Mouse (Mus musculus) liver, postnatal 0 days (tissue): Measurements from ENCODE around the gene Col9a2. TPM values are rescaled to one million over a fixed set of nuclear protein-coding genes. Genes with fewer than 3 reads are reported as not detected.

Experiments
- ATAC-seq: fragments of 200-750 bp; cut with Nextera tagmentation; 2 replicates; pipeline ENCODE4 v1.8.0; 2017; ENCODE audit warnings: mild to moderate bottlenecking, moderate library complexity
- DNase-seq: peaks from one replicate; pipeline ENCODE4 v3.0.0-alpha.2; 2016
- H3K27ac ChIP-seq: fragments of 300-500 bp; sonication (generic); 2 replicates; pipeline ENCODE4 v1.5.1; 2014; ENCODE audit warnings: antibody characterized with exemption, moderate library complexity, mild to moderate bottlenecking, low read depth
- H3K27me3 ChIP-seq: fragments of 300-500 bp; sonication (generic); 2 replicates; pipeline ENCODE4 v1.6.1; 2014; ENCODE audit warnings: low read length, control low read depth, mixed read lengths; ENCODE audit not compliant: insufficient read depth
- H3K36me3 ChIP-seq: fragments of 300-500 bp; sonication (generic); replicated peaks from 2 replicates; pipeline ENCODE4 v1.6.1; 2014; ENCODE audit warnings: mild to moderate bottlenecking, control low read depth, low read length, moderate library complexity, mixed read lengths; ENCODE audit not compliant: insufficient read depth
- H3K4me1 ChIP-seq: fragments of 300-500 bp; sonication (generic); 2 replicates; pipeline ENCODE4 v1.6.1; 2014; ENCODE audit warnings: antibody characterized with exemption, mild to moderate bottlenecking, control low read depth; ENCODE audit not compliant: insufficient read depth
- H3K4me2 ChIP-seq: fragments of 300-500 bp; sonication (generic); 2 replicates; pipeline ENCODE4 v1.6.1; 2014; ENCODE audit warnings: low read depth, mild to moderate bottlenecking, low read length, moderate library complexity, mixed read lengths
- H3K4me3 ChIP-seq: fragments of 300-500 bp; sonication (generic); 2 replicates; pipeline ENCODE4 v1.5.1; 2014; ENCODE audit warnings: low read depth, low read length
- H3K9ac ChIP-seq: fragments of 300-500 bp; sonication (generic); replicated peaks from 2 replicates; pipeline ENCODE4 v1.6.1; 2014; ENCODE audit warnings: mild to moderate bottlenecking, moderate library complexity
- H3K9me3 ChIP-seq: fragments of 300-500 bp; sonication (generic); 2 replicates; pipeline ENCODE4 v1.6.1; 2016; ENCODE audit warnings: mild to moderate bottlenecking, control low read depth, low read length, mixed read lengths
- CTCF ChIP-seq: sonication (generic); IDR thresholded peaks from 2 replicates; pipeline ENCODE4 v1.5.1; 2016; ENCODE audit warnings: antibody characterized with exemption, low read depth
- EP300 ChIP-seq: IDR thresholded peaks from 2 replicates; pipeline ENCODE4 v1.6.1; 2016; ENCODE audit warnings: antibody characterized with exemption, low read depth, mild to moderate bottlenecking
- WGBS: fragments of 180-500 bp; shearing (Covaris S2); extraction: QIAGEN DNeasy Blood & Tissue Kit; methylation state at CpG from one replicate; pipeline ENCODE4 v1.1.7; 2014; ENCODE audit not compliant: insufficient replicate concordance; 5-methylcytosine and 5-hydroxymethylcytosine counted together
- polyA plus RNA-seq: library from polyadenylated mRNA; unstranded; fragments of >200 nt; fragmentation: Nextera tagmentation; extraction: Ambion mirVana; gene quantifications from 2 replicates; pipeline ENCODE4 v1.2.1, GENCODE M21; 2015

Gene Col9a2
- polyA plus RNA-seq, 1 experiment from 2014 or later: 0.34 TPM

DNA sequence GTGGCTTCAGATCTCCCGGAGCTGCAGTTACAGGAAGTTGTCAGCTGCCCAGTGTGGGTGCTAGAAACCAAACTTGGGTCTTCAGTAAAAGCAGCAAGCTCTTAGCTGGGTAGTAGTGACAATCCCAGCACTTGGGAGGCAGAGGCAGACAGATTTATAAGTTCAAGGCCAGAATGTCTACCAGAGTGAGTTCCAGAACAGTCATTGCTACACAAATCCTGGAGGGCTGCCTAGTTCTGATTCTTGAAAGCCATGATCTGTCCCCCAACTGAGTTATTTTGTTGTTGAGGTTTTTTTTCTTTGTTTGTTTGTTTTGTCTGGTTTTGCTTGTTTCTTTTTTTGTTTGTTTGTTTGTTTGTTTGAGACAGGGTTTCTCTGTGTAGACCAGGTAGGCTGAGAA is 11.0 kb upstream of the Col9a2 start:
- Histone ChIP-seq H3K4me1 (peaks cover 21% of the 10 kb centered on the region), H3K4me2 (no peak overlapping the region), H3K36me3 (no peaks in the 10 kb centered on the region), H3K9ac (no peak overlapping the region), H3K4me3 (no peak overlapping the region), H3K27me3 (no peaks in the 10 kb centered on the region), H3K27ac (no peak overlapping the region), H3K9me3 (no peaks in the 10 kb centered on the region)
- 33% methylated on average over 1 of the region's 1 CpGs for whole genome bisulfite sequencing
- DNase-seq (no peak), ATAC-seq (no peak)
- TF ChIP-seq CTCF (no peak), EP300 (no peak)

GRCm38 (mm10) chr4:121028659-121029392 is 10.4 kb upstream of the Col9a2 start:
- Histone ChIP-seq H3K27me3 (no peaks in the 10 kb centered on the region), H3K9me3 (no peaks in the 10 kb centered on the region), H3K4me3 (no peak overlapping the region), H3K36me3 (no peaks in the 10 kb centered on the region), H3K27ac (no peak overlapping the region), H3K4me2 (no peak overlapping the region), H3K4me1 (peaks cover 17% of the 10 kb centered on the region), H3K9ac (no peak overlapping the region)
- TF ChIP-seq EP300: no peak
- peak; percentile 92 for TF ChIP-seq CTCF
- DNase-seq: peak; percentile 80
- WGBS: 38% methylated on average over 14 of the region's 14 CpGs
- no peak for ATAC-seq

DNA sequence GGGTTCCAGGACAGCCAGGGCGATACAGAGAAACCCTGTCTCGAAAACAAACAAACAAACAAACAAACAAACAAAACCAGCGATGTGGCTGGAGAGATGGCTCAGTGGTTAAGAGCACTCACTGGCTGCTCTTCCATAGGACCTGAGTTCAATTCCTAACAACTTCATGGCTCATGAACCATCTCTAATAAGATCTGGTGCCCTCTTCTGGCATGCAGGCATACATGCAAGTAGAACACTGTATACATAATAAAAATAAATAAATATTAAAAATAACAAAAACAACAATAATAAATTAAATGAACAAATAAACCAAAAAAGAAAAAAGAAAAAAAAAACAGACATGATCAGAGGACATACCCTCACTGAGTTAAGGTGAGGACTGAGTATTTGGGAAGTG is 9.6 kb upstream of the Col9a2 start:
- Histone ChIP-seq H3K27me3 (no peaks in the 10 kb centered on the region), H3K4me1 (peaks cover 13% of the 10 kb centered on the region), H3K9ac (no peak overlapping the region), H3K27ac (no peak overlapping the region), H3K4me2 (no peak overlapping the region), H3K36me3 (no peaks in the 10 kb centered on the region), H3K9me3 (no peaks in the 10 kb centered on the region), H3K4me3 (no peak overlapping the region)
- no peak for ATAC-seq
- no peak for DNase-seq
- 66% methylated on average over 3 of the region's 3 CpGs for WGBS
- TF ChIP-seq CTCF (peak; percentile 40), EP300 (no peak)

DNA sequence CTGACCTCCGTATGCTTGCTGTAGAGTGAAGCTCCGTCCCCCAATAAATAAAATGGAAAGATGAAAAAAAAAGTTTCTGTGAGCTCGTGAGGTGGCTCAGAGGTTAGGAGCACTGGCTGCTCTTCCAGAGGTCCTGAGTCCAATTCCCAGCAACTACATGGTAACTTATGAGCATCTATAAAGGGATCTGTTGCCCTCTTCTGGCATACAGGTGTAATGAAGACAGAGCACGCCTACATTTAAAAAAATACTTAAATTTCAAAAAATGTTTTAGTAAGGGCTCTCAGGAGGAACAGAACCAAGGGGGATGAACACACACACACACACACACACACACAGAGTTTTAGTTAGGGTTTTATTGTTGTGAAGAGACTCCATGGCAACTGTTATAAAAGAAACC is 7.7 kb upstream of the Col9a2 start:
- no peak for DNase-seq
- no peak overlapping the region for H3K4me2 ChIP-seq
- 53% methylated on average over 4 of the region's 4 CpGs for WGBS

DNA sequence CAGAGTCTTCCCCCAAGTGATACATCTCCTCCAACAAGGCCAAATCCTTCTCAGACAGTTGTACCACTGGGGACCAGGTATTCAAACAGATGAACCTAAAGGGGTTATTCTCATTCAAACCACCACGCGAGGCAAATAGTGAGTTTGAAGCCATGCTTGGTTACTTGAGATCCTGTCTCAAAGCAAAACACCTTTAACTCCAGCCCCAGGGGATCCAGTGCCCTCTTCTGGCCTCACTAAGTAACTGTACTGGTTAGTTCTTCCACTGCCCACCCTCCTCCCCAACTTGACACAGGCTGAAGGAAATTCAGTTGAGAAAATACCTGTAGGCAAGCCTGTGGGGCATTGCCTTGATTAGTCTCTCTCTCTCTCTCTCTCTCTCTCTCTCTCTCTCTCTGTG is 6.2 kb upstream of the Col9a2 start:
- no peak for ATAC-seq

More for the DNA sequence above, 7.7 kb upstream of the Col9a2 start:
- ATAC-seq: no peak
- TF ChIP-seq CTCF (peak; percentile 63), EP300 (no peak)
- H3K4me3 ChIP-seq: no peak overlapping the region
- no peak overlapping the region for H3K9ac ChIP-seq
- no peaks in the 10 kb centered on the region for H3K36me3 ChIP-seq
- no peaks in the 10 kb centered on the region for H3K4me1 ChIP-seq
- H3K27me3 ChIP-seq: no peaks in the 10 kb centered on the region
- no peak overlapping the region for H3K27ac ChIP-seq
- H3K9me3 ChIP-seq: no peaks in the 10 kb centered on the region

DNA sequence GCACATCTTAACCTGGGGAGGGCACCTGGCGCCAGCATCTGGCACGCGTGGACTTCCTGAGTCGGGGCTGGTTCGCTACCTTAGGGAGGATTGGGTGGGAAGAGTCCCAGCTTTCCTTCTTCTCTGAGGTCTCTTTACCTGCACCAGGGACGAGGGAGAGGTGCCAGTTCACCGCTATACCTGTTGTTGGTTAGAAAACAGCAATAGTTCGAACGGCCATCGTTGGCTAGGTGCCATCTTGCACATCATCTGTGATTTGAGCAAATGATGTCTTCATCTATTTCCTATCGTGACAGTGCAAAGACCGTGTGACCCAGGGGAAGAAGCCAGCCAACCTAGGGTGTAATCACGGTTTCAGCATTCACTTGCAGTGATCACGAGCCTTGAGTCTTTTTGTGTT is 1.1 kb downstream of the Col9a2 start:
- no peak overlapping the region for H3K4me3 ChIP-seq

More for the DNA sequence above, 6.2 kb upstream of the Col9a2 start:
- Histone ChIP-seq H3K27ac (no peak overlapping the region), H3K4me2 (no peak overlapping the region), H3K9ac (no peak overlapping the region), H3K4me1 (no peaks in the 10 kb centered on the region), H3K27me3 (0 out of 2 replicates have a peak, but pooled peaks cover 3% of the 10 kb centered on the region), H3K4me3 (no peak overlapping the region), H3K9me3 (no peaks in the 10 kb centered on the region), H3K36me3 (no peaks in the 10 kb centered on the region)
- WGBS: 84% methylated on average over 2 of the region's 2 CpGs
- no peak for DNase-seq
- peak; percentile 62 for TF ChIP-seq CTCF
- TF ChIP-seq EP300: no peak

More for the DNA sequence above, 1.1 kb downstream of the Col9a2 start:
- ATAC-seq: no peak
- no peak for DNase-seq
- Histone ChIP-seq H3K27ac (no peak overlapping the region), H3K9me3 (no peaks in the 10 kb centered on the region), H3K36me3 (no peaks in the 10 kb centered on the region), H3K4me2 (0 out of 2 replicates have a peak overlapping the region, but pooled peaks have one; percentile 64), H3K27me3 (peaks cover 27% of the 10 kb centered on the region), H3K4me1 (peaks cover 9% of the 10 kb centered on the region), H3K9ac (no peak overlapping the region)
- TF ChIP-seq CTCF (no peak), EP300 (no peak)
- 61% methylated on average over 14 of the region's 14 CpGs for WGBS
